Mouse (Mus musculus): ENCODE data around the gene Zscan21. TPM values are rescaled to one million over a fixed set of nuclear protein-coding genes. Genes with fewer than 3 reads are reported as not detected.

Gene Zscan21
- polyA plus RNA-seq, 1 experiment: 10.9 TPM

DNA sequence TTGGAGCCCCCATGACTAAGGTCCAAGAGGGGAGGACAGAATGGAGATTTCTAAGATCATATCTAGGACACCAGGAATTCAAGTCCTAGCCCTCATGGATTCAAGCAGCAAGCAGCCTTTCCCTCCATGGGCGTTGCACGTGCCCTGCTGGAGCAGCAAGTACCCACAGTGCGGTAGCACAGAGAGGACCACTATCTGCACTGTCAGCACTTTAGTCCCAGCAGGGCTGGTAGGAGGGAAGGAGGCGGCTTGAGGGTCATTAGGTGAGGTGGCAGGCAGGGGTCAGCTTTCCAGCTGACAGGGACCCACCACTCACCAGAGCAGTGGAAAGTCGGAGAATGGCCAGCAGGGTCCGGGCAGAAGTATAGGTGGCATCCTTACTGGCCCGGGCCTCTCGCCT is 48.9 kb downstream of the Zscan21 start:
- TF ChIP-seq POLR2A (IDR thresholded peaks at IDR 0.05; ENCODE audit: low read depth, low read length) (no peak), CTCF (conservative IDR thresholded peaks at IDR 0.05; ENCODE audit: insufficient read depth, insufficient read length, low read depth, low read length) (no peak)
- Histone ChIP-seq H3K27ac (ENCODE audit: insufficient read depth, low read depth, low read length) (no peak overlapping the region), H3K36me3 (ENCODE audit: control insufficient read depth, insufficient read depth, low read length) (peaks cover 4% of the 10 kb centered on the region), H3K4me3 (ENCODE audit: insufficient read depth, low read depth, low read length) (no peak overlapping the region), H3K4me1 (ENCODE audit: control insufficient read depth, insufficient read depth, low read length) (peaks cover 7% of the 10 kb centered on the region; the same call in 1 of the 2 replicates), H3K27me3 (replicated peaks; ENCODE audit: control insufficient read depth, insufficient read depth, low read length) (no peaks in the 10 kb centered on the region)
- 64% methylated on average over 8 of the region's 8 CpGs for WGBS
- DNase-seq: no peak

DNA sequence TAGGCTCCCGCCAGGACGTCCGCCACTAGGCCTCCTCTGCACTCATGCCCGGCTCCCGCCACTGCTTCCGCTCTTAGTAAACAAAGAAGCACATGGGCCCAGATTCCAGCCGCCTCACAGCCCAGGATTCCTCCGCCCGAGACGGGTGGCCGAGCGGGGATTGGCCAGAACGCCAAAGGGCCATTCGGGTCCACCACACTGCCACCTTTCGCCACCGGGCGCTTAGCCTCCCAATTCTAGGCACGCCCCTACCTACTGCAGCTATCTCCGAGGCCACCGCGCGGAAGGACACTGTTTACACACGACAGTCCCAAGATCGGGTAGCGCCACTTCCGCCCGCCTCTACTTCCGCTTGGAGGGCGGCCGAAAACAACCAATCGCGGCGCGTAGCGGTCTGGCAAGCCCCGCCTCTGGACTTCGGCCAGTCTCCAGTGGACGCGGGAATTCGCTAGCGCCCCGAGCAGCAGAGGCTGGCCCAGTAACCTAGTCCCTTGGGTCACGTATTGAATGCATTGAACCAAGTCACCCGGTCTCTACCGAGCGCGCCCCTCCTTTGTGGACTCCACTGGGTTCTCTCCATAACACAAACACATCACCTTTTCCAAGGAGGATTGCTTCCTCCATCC is 54.3 kb downstream of the Zscan21 start:
- H3K27me3 ChIP-seq (replicated peaks; ENCODE audit: control insufficient read depth, insufficient read depth, low read length): no peaks in the 10 kb centered on the region

DNA sequence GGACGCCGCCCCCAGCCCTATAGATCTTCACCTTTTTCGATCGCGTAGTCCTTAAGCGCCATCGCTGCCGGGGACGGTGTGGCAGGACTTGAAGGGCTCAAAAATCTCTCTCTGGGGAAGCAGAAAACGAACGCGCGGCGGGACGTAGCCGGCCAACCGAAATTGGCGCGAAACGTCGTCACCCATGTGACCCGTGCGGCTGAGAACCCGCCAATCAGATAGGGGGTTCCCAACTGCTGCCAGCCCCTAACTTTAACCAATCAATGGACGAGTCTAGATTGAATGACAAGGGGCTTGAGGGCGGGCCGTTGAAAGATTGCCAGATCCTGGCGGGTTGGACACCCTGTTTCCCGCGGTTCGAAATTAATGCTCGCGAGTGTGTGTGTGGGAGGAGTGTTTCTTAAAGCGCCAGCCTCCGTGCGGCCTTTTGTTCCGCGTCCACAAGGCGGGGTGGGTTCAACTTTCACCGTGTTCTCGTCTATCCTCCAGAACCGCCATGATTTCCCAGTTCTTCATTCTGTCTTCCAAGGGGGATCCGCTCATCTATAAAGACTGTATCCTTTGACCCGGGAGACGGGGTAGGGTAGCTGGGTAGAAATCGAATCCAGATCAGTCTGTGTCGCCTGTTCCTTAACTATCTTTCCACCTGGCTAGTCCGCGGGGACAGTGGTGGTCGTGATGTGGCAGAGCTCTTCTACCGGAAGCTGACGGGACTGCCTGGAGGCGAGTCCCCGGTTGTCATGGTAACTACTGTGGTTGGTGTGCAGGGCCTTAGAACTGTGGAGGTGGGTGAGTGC is 55.2 kb downstream of the Zscan21 start, which contains the start of the genes Ap4m1 and Mcm7:
Gene Ap4m1, plus strand, starts transcription at position 308 of the 797 bp plus-strand sequence.
Gene Mcm7, minus strand, starts transcription at position 728 of the 797 bp plus-strand sequence.
- H3K27ac ChIP-seq (ENCODE audit: insufficient read depth, low read depth, low read length): peak within 1 kb of the TSS; percentile 77
- TF ChIP-seq POLR2A (IDR thresholded peaks at IDR 0.05; ENCODE audit: low read depth, low read length) (no peak), CTCF (conservative IDR thresholded peaks at IDR 0.05; ENCODE audit: insufficient read depth, insufficient read length, low read depth, low read length) (0 out of 2 replicates have a peak, but pooled peaks have one; percentile 14)
- WGBS: under 1% methylated on average over 54 of the region's 54 CpGs
- H3K4me3 ChIP-seq (ENCODE audit: insufficient read depth, low read depth, low read length): peak within 1 kb of the TSS; percentile 68
- DNase-seq: peak; percentile 99
- peaks cover 3% of the 10 kb centered on the region; the same call in 1 of the 2 replicates for H3K4me1 ChIP-seq (ENCODE audit: control insufficient read depth, insufficient read depth, low read length)
- no peaks in the 10 kb centered on the region for H3K27me3 ChIP-seq (replicated peaks; ENCODE audit: control insufficient read depth, insufficient read depth, low read length)
- peaks cover under 1% of the 10 kb centered on the region for H3K36me3 ChIP-seq (ENCODE audit: control insufficient read depth, insufficient read depth, low read length)

More for the DNA sequence above, 54.3 kb downstream of the Zscan21 start:
- TF ChIP-seq CTCF (conservative IDR thresholded peaks at IDR 0.05; ENCODE audit: insufficient read depth, insufficient read length, low read depth, low read length): no peak
- no peak for TF ChIP-seq POLR2A (IDR thresholded peaks at IDR 0.05; ENCODE audit: low read depth, low read length)
- peaks cover 2% of the 10 kb centered on the region for H3K36me3 ChIP-seq (ENCODE audit: control insufficient read depth, insufficient read depth, low read length)
- peaks cover 3% of the 10 kb centered on the region; the same call in 1 of the 2 replicates for H3K4me1 ChIP-seq (ENCODE audit: control insufficient read depth, insufficient read depth, low read length)
- peak overlapping the region; percentile 68 for H3K4me3 ChIP-seq (ENCODE audit: insufficient read depth, low read depth, low read length)
- under 1% methylated on average over 47 of the region's 47 CpGs for WGBS
- DNase-seq: peak; percentile 99
- peak overlapping the region; percentile 77 for H3K27ac ChIP-seq (ENCODE audit: insufficient read depth, low read depth, low read length)

DNA sequence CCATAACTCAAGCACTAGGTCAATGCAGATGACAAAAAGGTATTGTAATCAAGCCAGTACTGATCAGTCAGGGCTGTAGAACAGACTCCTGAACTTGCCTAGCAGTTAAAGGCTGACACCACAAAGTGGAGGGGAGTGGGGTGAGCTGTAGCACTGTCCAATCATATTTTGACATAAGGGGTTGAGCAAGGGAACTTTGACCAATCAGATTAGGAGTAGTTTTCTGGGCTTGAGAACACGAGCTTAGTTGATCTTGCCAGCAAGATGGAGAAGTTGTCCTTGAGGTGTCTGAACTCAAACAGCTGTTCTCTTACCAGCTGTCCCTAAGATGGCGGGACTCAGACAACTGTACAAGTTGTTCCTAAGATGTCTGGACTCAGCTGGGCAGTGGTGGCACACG is 56.5 kb downstream of the Zscan21 start:
- H3K36me3 ChIP-seq (ENCODE audit: control insufficient read depth, insufficient read depth, low read length): no peaks in the 10 kb centered on the region
- no peak overlapping the region for H3K4me3 ChIP-seq (ENCODE audit: insufficient read depth, low read depth, low read length)
- WGBS: 74% methylated on average over 3 of the region's 3 CpGs

More for the DNA sequence above, 56.5 kb downstream of the Zscan21 start:
- Histone ChIP-seq H3K4me1 (ENCODE audit: control insufficient read depth, insufficient read depth, low read length) (peaks cover 3% of the 10 kb centered on the region; the same call in 1 of the 2 replicates), H3K27me3 (replicated peaks; ENCODE audit: control insufficient read depth, insufficient read depth, low read length) (no peaks in the 10 kb centered on the region), H3K27ac (ENCODE audit: insufficient read depth, low read depth, low read length) (no peak overlapping the region)
- no peak for DNase-seq
- no peak for TF ChIP-seq POLR2A (IDR thresholded peaks at IDR 0.05; ENCODE audit: low read depth, low read length)
- no peak for TF ChIP-seq CTCF (conservative IDR thresholded peaks at IDR 0.05; ENCODE audit: insufficient read depth, insufficient read length, low read depth, low read length)

Other genes starting within 250 kb of the Zscan21 start
- 1.3 and 2.3 TPM in 2 replicates for gene Pilrb2, start 245.1 kb upstream of the Zscan21 start, polyA plus RNA-seq (2012; rRNA removed)
- 0.22 and 0.31 TPM in 2 replicates for gene Cyp3a13, start 195.3 kb upstream of the Zscan21 start, polyA plus RNA-seq (2012; rRNA removed)
- 0.05 and 0.20 TPM in 2 replicates for gene Gjc3, start 153.8 kb upstream of the Zscan21 start, polyA plus RNA-seq (2012; rRNA removed)
- gene Azgp1, start 135.4 kb upstream of the Zscan21 start, polyA plus RNA-seq (2012; rRNA removed): 5.1 and 5.3 TPM in 2 replicates
- gene Smok3a, start 95.6 kb upstream of the Zscan21 start, polyA plus RNA-seq (2012; rRNA removed): not detected in 2 replicates
- gene Smok3b, start 95.5 kb upstream of the Zscan21 start, polyA plus RNA-seq (2012; rRNA removed): not detected in 2 replicates
- not detected in 2 replicates for gene Smok3c, start 63.7 kb upstream of the Zscan21 start, polyA plus RNA-seq (2012; rRNA removed)
- 8.3 and 10.2 TPM in 2 replicates for gene Zkscan1, start 31.8 kb upstream of the Zscan21 start, polyA plus RNA-seq (2012; rRNA removed)
- gene Zfp113, start 38.8 kb downstream of the Zscan21 start, polyA plus RNA-seq (2012; rRNA removed): 3.4 and 4.4 TPM in 2 replicates
- gene Cops6, start 44.2 kb downstream of the Zscan21 start, polyA plus RNA-seq (2012; rRNA removed): 141 and 144 TPM in 2 replicates
- 22.9 and 23.6 TPM in 2 replicates for gene Ap4m1, start 55.1 kb downstream of the Zscan21 start, polyA plus RNA-seq (2012; rRNA removed)
- 15.5 and 16.5 TPM in 2 replicates for gene Mcm7, start 55.5 kb downstream of the Zscan21 start, polyA plus RNA-seq (2012; rRNA removed)
- gene Taf6, start 70.5 kb downstream of the Zscan21 start, polyA plus RNA-seq (2012; rRNA removed): 52.6 and 56.3 TPM in 2 replicates
- 4.2 and 5.7 TPM in 2 replicates for gene Cnpy4, start 70.6 kb downstream of the Zscan21 start, polyA plus RNA-seq (2012; rRNA removed)
- gene Mblac1, start 77.4 kb downstream of the Zscan21 start, polyA plus RNA-seq (2012; rRNA removed): 3.6 and 4.4 TPM in 2 replicates
- gene Nxpe5, start 109.0 kb downstream of the Zscan21 start, polyA plus RNA-seq (2012; rRNA removed): 0.26 and 0.33 TPM in 2 replicates
- gene Lamtor4, start 138.6 kb downstream of the Zscan21 start, polyA plus RNA-seq (2012; rRNA removed): 362 and 389 TPM in 2 replicates
- gene BC037034, start 147.1 kb downstream of the Zscan21 start, polyA plus RNA-seq (2012; rRNA removed): 28.5 and 35.1 TPM in 2 replicates
- gene Gal3st4, start 155.9 kb downstream of the Zscan21 start, polyA plus RNA-seq (2012; rRNA removed): 0.13 and 0.19 TPM in 2 replicates
- not detected in 2 replicates for gene Gm43720, start 163.1 kb downstream of the Zscan21 start, polyA plus RNA-seq (2012; rRNA removed)
- gene Gpc2, start 163.1 kb downstream of the Zscan21 start, polyA plus RNA-seq (2012; rRNA removed): 1.2 and 1.5 TPM in 2 replicates
- gene Stag3, start 163.3 kb downstream of the Zscan21 start, polyA plus RNA-seq (2012; rRNA removed): 0.30 and 0.34 TPM in 2 replicates
- 0.11 and 0.33 TPM in 2 replicates for gene Pvrig, start 225.1 kb downstream of the Zscan21 start, polyA plus RNA-seq (2012; rRNA removed)

Measured in kidney, adult 2 months (tissue).